7 mouse cellular contexts compared by ENCODE assay signal in genomic region chr5:3342771-3343565, GRCm38 (mm10). TPM values are rescaled to one million over a fixed set of nuclear protein-coding genes. Genes with fewer than 3 reads are reported as not detected.
DNase-seq lines count a peak whose midpoint lies in the region; ATAC-seq lines count a peak whose summit lies in the region.

No protein-coding gene starts in this region.

- H3K4me1 ChIP-seq in embryonic facial prominence, embryonic 10.5 days = peaks cover 22% of the 10 kb centered on the region
- H3K4me1 ChIP-seq in heart, embryonic 11.5 days (ENCODE audit: control insufficient read depth, insufficient read depth, low read length) = no peaks in the 10 kb centered on the region
- 0 out of 2 replicates have a peak, but pooled peaks cover 5% of the 10 kb centered on the region for H3K4me1 ChIP-seq in kidney, embryonic 16.5 days (ENCODE audit: insufficient read depth, low read length)
- H3K4me1 ChIP-seq in lung, embryonic 16.5 days (replicated peaks; ENCODE audit: control insufficient read depth, insufficient read depth, low read length) = peaks cover 3% of the 10 kb centered on the region; the same call in 1 of the 2 replicates

- DNase-seq in CD8-positive naive resting alpha-beta T cell, adult 2 months (ENCODE audit: low read depth in 2 of 2, low spot score in 2 of 2) = peak; percentile 12 to 30
- DNase-seq in T-cell, adult 2 months (ENCODE audit: low spot score) = peak; percentile 18
- DNase-seq in embryonic facial prominence, embryonic 10.5 days (ENCODE audit: low spot score) = peak; percentile 65
- peak; percentile 75 for DNase-seq in retina, postnatal 1 day

- peak overlapping the region; percentile 93 for H3K4me2 ChIP-seq in heart, embryonic 11.5 days
- H3K4me2 ChIP-seq in kidney, embryonic 16.5 days (replicated peaks; ENCODE audit: low read depth, low read length) = peak overlapping the region; percentile 98
- peak overlapping the region; percentile 90 for H3K4me2 ChIP-seq in lung, embryonic 16.5 days (ENCODE audit: low read depth, low read length)

- H3K27ac ChIP-seq in embryonic facial prominence, embryonic 10.5 days (replicated peaks) = peak overlapping the region; percentile 89
- H3K27ac ChIP-seq in heart, embryonic 11.5 days (ENCODE audit: low read depth, low read length) = peak overlapping the region; percentile 84
- H3K27ac ChIP-seq in kidney, embryonic 16.5 days (ENCODE audit: low read length) = peak overlapping the region; percentile 74
- peak overlapping the region; percentile 95 for H3K27ac ChIP-seq in lung, embryonic 16.5 days (ENCODE audit: low read length)

- ATAC-seq in heart, embryonic 11.5 days (replicated peaks; ENCODE audit: insufficient number of reproducible peaks, low FRiP score, low TSS enrichment) = peak; percentile 63
- peak; percentile 67 for ATAC-seq in kidney, embryonic 16.5 days (ENCODE audit: low FRiP score, low TSS enrichment)
- peak; percentile 55 for ATAC-seq in lung, embryonic 16.5 days (ENCODE audit: low read depth)

- peak overlapping the region; percentile 86 for H3K9ac ChIP-seq in heart, embryonic 11.5 days (ENCODE audit: low read depth, low read length)
- H3K9ac ChIP-seq in kidney, embryonic 16.5 days (replicated peaks; ENCODE audit: low read length) = peak overlapping the region; percentile 78
- peak overlapping the region; percentile 95 for H3K9ac ChIP-seq in lung, embryonic 16.5 days (ENCODE audit: low read length)

- no peaks in the 10 kb centered on the region for H3K9me3 ChIP-seq in embryonic facial prominence, embryonic 10.5 days
- no peaks in the 10 kb centered on the region for H3K9me3 ChIP-seq in heart, embryonic 11.5 days (replicated peaks; ENCODE audit: control insufficient read depth, low read length)
- H3K9me3 ChIP-seq in kidney, embryonic 16.5 days (ENCODE audit: low read length) = no peaks in the 10 kb centered on the region
- H3K9me3 ChIP-seq in lung, embryonic 16.5 days (ENCODE audit: control insufficient read depth, low read length) = no peaks in the 10 kb centered on the region

- H3K27me3 ChIP-seq in embryonic facial prominence, embryonic 10.5 days (replicated peaks; ENCODE audit: low read depth, poor library complexity, severe bottlenecking) = peaks cover 9% of the 10 kb centered on the region
- H3K27me3 ChIP-seq in heart, embryonic 11.5 days (ENCODE audit: control insufficient read depth, insufficient read depth, low read length) = no peaks in the 10 kb centered on the region
- H3K27me3 ChIP-seq in kidney, embryonic 16.5 days (ENCODE audit: insufficient read depth, low read length) = no peaks in the 10 kb centered on the region
- H3K27me3 ChIP-seq in lung, embryonic 16.5 days (ENCODE audit: control insufficient read depth, insufficient read depth, low read depth, low read length) = no peaks in the 10 kb centered on the region

- WGBS in embryonic facial prominence, embryonic 10.5 days = under 1% methylated on average over 46 of the region's 46 CpGs
- WGBS in heart, embryonic 11.5 days (ENCODE audit: insufficient replicate concordance) = under 1% methylated on average over 46 of the region's 46 CpGs
- WGBS in kidney, embryonic 16.5 days = under 1% methylated on average over 46 of the region's 46 CpGs
- 0% methylated on average over 46 of the region's 46 CpGs for WGBS in lung, embryonic 16.5 days

- H3K4me3 ChIP-seq in embryonic facial prominence, embryonic 10.5 days = peak overlapping the region; percentile 76
- H3K4me3 ChIP-seq in heart, embryonic 11.5 days (ENCODE audit: low read depth, low read length) = peak overlapping the region; percentile 76
- H3K4me3 ChIP-seq in kidney, embryonic 16.5 days (ENCODE audit: low read length) = peak overlapping the region; percentile 71
- H3K4me3 ChIP-seq in lung, embryonic 16.5 days (ENCODE audit: low read length) = peak overlapping the region; percentile 86

- peaks cover 6% of the 10 kb centered on the region for H3K36me3 ChIP-seq in embryonic facial prominence, embryonic 10.5 days (replicated peaks)
- no peaks in the 10 kb centered on the region for H3K36me3 ChIP-seq in heart, embryonic 11.5 days (ENCODE audit: control insufficient read depth, insufficient read depth, low read length)
- H3K36me3 ChIP-seq in kidney, embryonic 16.5 days (ENCODE audit: insufficient read depth, low read length) = peaks cover 4% of the 10 kb centered on the region
- H3K36me3 ChIP-seq in lung, embryonic 16.5 days (ENCODE audit: control insufficient read depth, insufficient read depth, low read length) = peaks cover 3% of the 10 kb centered on the region; the same call in 1 of the 2 replicates

RNA-seq across cellular contexts. Expression of gene Cdk6, which starts 1.7 kb away (rescaled TPM):
- polyA plus RNA-seq in embryonic facial prominence, embryonic 10.5 days (2016; fragmentation: Nextera tagmentation; extraction: Ambion mirVana) = 25.7 and 25.9 TPM in 2 replicates
- 23.1 and 31.3 TPM in 2 replicates for polyA plus RNA-seq in heart, embryonic 11.5 days (2014; fragmentation: Nextera tagmentation; extraction: Ambion mirVana)
- 16.6 and 21.2 TPM in 2 replicates for polyA plus RNA-seq in kidney, embryonic 16.5 days (2015; fragmentation: Nextera tagmentation; extraction: Ambion mirVana)
- 33.7 and 36.7 TPM in 2 replicates for polyA plus RNA-seq in lung, embryonic 16.5 days (2015; fragmentation: Nextera tagmentation; extraction: Ambion mirVana)

Comparison
In these comparisons a context has a peak if more than half of its experiments do, and no peak if none do; other contexts are left out.
1. Peak in every context shown above with its lines: DNase-seq, ATAC-seq, H3K4me3 ChIP-seq and H3K27ac ChIP-seq.
2. DNase-seq: peak in every context shown above with its lines; median percentile 75 in retina, postnatal 1 day; 65 in embryonic facial prominence, embryonic 10.5 days; 21 in CD8-positive naive resting alpha-beta T cell, adult 2 months; 18 in T-cell, adult 2 months.